Mouse (Mus musculus) heart, embryonic 12.5 days (tissue): ENCODE results near the gene Rab5a. TPM values are rescaled to one million over a fixed set of nuclear protein-coding genes. Genes with fewer than 3 reads are reported as not detected.

Source experiments
- ATAC-seq: fragments of 200-750 bp; cut with Nextera tagmentation; 2 replicates; pipeline ENCODE4 v1.8.0; 2017; ENCODE audit warnings: moderate TSS enrichment, moderate library complexity; ENCODE audit not compliant: insufficient number of reproducible peaks, low FRiP score
- H3K27ac ChIP-seq: fragments of 300-500 bp; sonication (generic); 2 replicates; pipeline ENCODE4 v1.5.1; 2016; ENCODE audit warnings: mild to moderate bottlenecking, moderate library complexity; ENCODE audit not compliant: poor library complexity, severe bottlenecking
- H3K27me3 ChIP-seq: fragments of 300-500 bp; sonication (generic); replicated peaks from 2 replicates; pipeline ENCODE4 v1.6.1; 2016; ENCODE audit warnings: mild to moderate bottlenecking, moderate library complexity
- H3K36me3 ChIP-seq: fragments of 300-500 bp; sonication (generic); 2 replicates; pipeline ENCODE4 v1.6.1; 2016; ENCODE audit warnings: mild to moderate bottlenecking, moderate library complexity
- H3K4me1 ChIP-seq: fragments of 300-500 bp; sonication (generic); replicated peaks from 2 replicates; pipeline ENCODE4 v1.6.1; 2016; ENCODE audit warnings: mild to moderate bottlenecking
- H3K4me2 ChIP-seq: fragments of 300-500 bp; sonication (generic); 2 replicates; pipeline ENCODE4 v1.6.1; 2016; ENCODE audit warnings: mild to moderate bottlenecking, moderate library complexity
- H3K4me3 ChIP-seq: fragments of 300-500 bp; sonication (generic); 2 replicates; pipeline ENCODE4 v1.5.1; 2016; ENCODE audit warnings: mild to moderate bottlenecking
- H3K9ac ChIP-seq: fragments of 300-500 bp; sonication (generic); 2 replicates; pipeline ENCODE4 v1.6.1; 2016; ENCODE audit warnings: mild to moderate bottlenecking, moderate library complexity
- H3K9me3 ChIP-seq: fragments of 300-500 bp; sonication (generic); replicated peaks from 2 replicates; pipeline ENCODE4 v1.6.1; 2016; ENCODE audit warnings: mild to moderate bottlenecking, moderate library complexity
- WGBS: fragments of 180-500 bp; shearing (Covaris S2); methylation state at CpG from one replicate; pipeline ENCODE4 v1.1.7; 2016; 5-methylcytosine and 5-hydroxymethylcytosine counted together
- polyA plus RNA-seq: library from polyadenylated mRNA; unstranded; fragments of >200 nt; fragmentation: Nextera tagmentation; extraction: Ambion mirVana; gene quantifications from 2 replicates; pipeline ENCODE4 v1.2.1, GENCODE M21; 2016

Rab5a gene
- polyA plus RNA-seq, 1 experiment from 2014 or later, result 90.9 TPM

- Histone ChIP-seq H3K36me3 (no peaks in the 10 kb centered on the region), H3K27ac (peak overlapping the region; percentile 8; the same call in 1 of the 2 replicates), H3K27me3 (no peaks in the 10 kb centered on the region), H3K4me3 (no peak overlapping the region), H3K9me3 (no peaks in the 10 kb centered on the region), H3K4me1 (no peaks in the 10 kb centered on the region), H3K9ac (no peak overlapping the region), H3K4me2 (no peak overlapping the region)
- ATAC-seq, result no peak
- 65% methylated on average over 9 of the region's 9 CpGs for WGBS
Measured at GRCm38 (mm10) chr17:53543591-53544324, 64.7 kb downstream of the Rab5a start.

- Histone ChIP-seq H3K4me3 (no peak overlapping the region), H3K27ac (no peak overlapping the region), H3K36me3 (no peaks in the 10 kb centered on the region), H3K27me3 (no peaks in the 10 kb centered on the region), H3K4me1 (no peaks in the 10 kb centered on the region), H3K4me2 (no peak overlapping the region), H3K9ac (no peak overlapping the region), H3K9me3 (no peaks in the 10 kb centered on the region)
- no peak for ATAC-seq
- WGBS, result 73% methylated on average over 8 of the region's 8 CpGs
Measured at GRCm38 (mm10) chr17:53551306-53552299, 72.6 kb downstream of the Rab5a start.

GRCm38 (mm10) chr17:53554088-53554487, 75.1 kb downstream of the Rab5a start:
- no peak for ATAC-seq
- Histone ChIP-seq H3K4me1 (peaks cover 4% of the 10 kb centered on the region), H3K27me3 (no peaks in the 10 kb centered on the region)

GRCm38 (mm10) chr17:53554813-53555212, 75.8 kb downstream of the Rab5a start:
- peaks cover 9% of the 10 kb centered on the region for H3K4me1 ChIP-seq
- no peaks in the 10 kb centered on the region for H3K36me3 ChIP-seq
- no peak overlapping the region for H3K27ac ChIP-seq
- H3K4me2 ChIP-seq, result no peak overlapping the region
- H3K9me3 ChIP-seq, result no peaks in the 10 kb centered on the region
- H3K27me3 ChIP-seq, result no peaks in the 10 kb centered on the region
- H3K4me3 ChIP-seq, result no peak overlapping the region
- H3K9ac ChIP-seq, result no peak overlapping the region
- ATAC-seq, result no peak
- WGBS, result 47% methylated on average over 3 of the region's 3 CpGs

More at GRCm38 (mm10) chr17:53554088-53554487, 75.1 kb downstream of the Rab5a start:
- Histone ChIP-seq H3K9me3 (no peaks in the 10 kb centered on the region), H3K9ac (no peak overlapping the region), H3K4me3 (no peak overlapping the region), H3K27ac (no peak overlapping the region), H3K36me3 (no peaks in the 10 kb centered on the region), H3K4me2 (no peak overlapping the region)
- 71% methylated on average over 4 of the region's 4 CpGs for WGBS

Other genes with a start within 250 kb of the Rab5a start
- gene Efhb, start 15.9 kb upstream of the Rab5a start, polyA plus RNA-seq, result 0.39 and 0.42 TPM in 2 replicates
- gene Pp2d1, start 60.2 kb downstream of the Rab5a start, polyA plus RNA-seq, result 0.19 and 0.23 TPM in 2 replicates
- 9.9 and 14.0 TPM in 2 replicates for gene Kat2b, start 87.6 kb downstream of the Rab5a start, polyA plus RNA-seq
- 26.5 and 26.8 TPM in 2 replicates for gene Sgo1, start 210.1 kb downstream of the Rab5a start, polyA plus RNA-seq